Mouse (Mus musculus) CD4-positive, CD25-positive, alpha-beta regulatory T cell, adult 2 months (primary cell): ENCODE measurements at regions not wholly inside any gene's neighbourhood (a gene's known extent, or its start where the extent isn't known, plus 50 kb on each side); places are given as distances from the start of the nearest gene placed in this dataset.
"Not testable (repeated sequence)": the region's sequence is repeated elsewhere in the genome, so short reads cannot be mapped to it uniquely, and the experiment has no call there.

Source experiments
- DNase-seq: peaks from one replicate; pipeline ENCODE4 v3.0.0-alpha.2; 2012; ENCODE audit warnings: low read depth, low spot score

- no peak for DNase-seq
Measured at GRCm38 (mm10) chr14:16074089-16074488, 175.0 kb upstream of the Ngly1 start.

- peak; percentile 12 for DNase-seq
Measured at GRCm38 (mm10) chr14:16079096-16079495, 170.0 kb upstream of the Ngly1 start.

GRCm38 (mm10) chr14:16087231-16087630 is 161.8 kb upstream of the Ngly1 start:
- not testable (repeated sequence) for DNase-seq

- no peak for DNase-seq
Measured at GRCm38 (mm10) chr14:16092391-16093132, 156.5 kb upstream of the Ngly1 start.

- DNase-seq: no peak
Measured at GRCm38 (mm10) chr14:16093133-16093505, 156.0 kb upstream of the Ngly1 start.

- DNase-seq: no peak
Measured at GRCm38 (mm10) chr14:16109414-16109813, 139.7 kb upstream of the Ngly1 start.

GRCm38 (mm10) chr14:16132672-16133071 is 116.4 kb upstream of the Ngly1 start:
- no peak for DNase-seq

- DNase-seq: no peak
Measured at GRCm38 (mm10) chr14:16133410-16133809, 115.7 kb upstream of the Ngly1 start.

- DNase-seq: no peak
Measured at GRCm38 (mm10) chr14:16136187-16136586, 112.9 kb upstream of the Ngly1 start.

GRCm38 (mm10) chr14:16144299-16144698 is 104.8 kb upstream of the Ngly1 start:
- no peak for DNase-seq

GRCm38 (mm10) chr14:16146811-16147210 is 102.3 kb upstream of the Ngly1 start:
- no peak for DNase-seq

GRCm38 (mm10) chr14:16151815-16152214 is 97.3 kb upstream of the Ngly1 start:
- DNase-seq: peak; percentile 48

- DNase-seq: no peak
Measured at GRCm38 (mm10) chr14:16152702-16153101, 96.4 kb upstream of the Ngly1 start.

- DNase-seq: no peak
Measured at GRCm38 (mm10) chr14:16155106-16155505, 94.0 kb upstream of the Ngly1 start.

GRCm38 (mm10) chr14:16170226-16170625 is 78.9 kb upstream of the Ngly1 start:
- DNase-seq: peak; percentile 59

- DNase-seq: peak; percentile 36
Measured at GRCm38 (mm10) chr14:16172261-16172660, 76.8 kb upstream of the Ngly1 start.

GRCm38 (mm10) chr14:16173292-16173691 is 75.8 kb upstream of the Ngly1 start:
- peak; percentile 83 for DNase-seq

GRCm38 (mm10) chr14:16178227-16178626 is 70.9 kb upstream of the Ngly1 start:
- no peak for DNase-seq

- DNase-seq: peak; percentile 31
Measured at GRCm38 (mm10) chr14:16181822-16182221, 67.3 kb upstream of the Ngly1 start.

GRCm38 (mm10) chr14:16185246-16185645 is 63.8 kb upstream of the Ngly1 start:
- DNase-seq: no peak
